Mouse (Mus musculus): ENCODE data around the gene Rps6kb1.

- TF ChIP-seq EP300 (IDR thresholded peaks at IDR 0.05; ENCODE audit: low read length) (no peak), MXI1 (IDR thresholded peaks at IDR 0.05; ENCODE audit: low read depth, low read length) (no peak), ZC3H11A (IDR thresholded peaks at IDR 0.05; ENCODE audit: low read depth, low read length) (no peak), TCF12 (IDR thresholded peaks at IDR 0.05; ENCODE audit: low read depth, low read length) (no peak)
Measured at GRCm38 (mm10) chr11:86534201-86534910, 10.2 kb downstream of the Rps6kb1 start.
